Mouse (Mus musculus) CD4-positive helper T cell, adult 2 months (primary cell): ENCODE results near the gene Siah3.
"Not testable (repeated sequence)": the region's sequence is repeated elsewhere in the genome, so short reads cannot be mapped to it uniquely, and the experiment has no call there.

Experiments
- DNase-seq: peaks from one replicate; pipeline ENCODE4 v3.0.0-alpha.2; 2012; ENCODE audit warnings: low read depth, missing footprints, low spot score

Gene Siah3

GRCm38 (mm10) chr14:75455743-75456421, at the start of gene Siah3:
Gene Siah3, plus strand, starts transcription at chr14:75455982.
- peak; percentile 68 for DNase-seq

- DNase-seq = no peak
These were observed 46.0 kb upstream of the Siah3 start for GRCm38 (mm10) chr14:75409772-75410171.

GRCm38 (mm10) chr14:75410392-75410791, 45.4 kb upstream of the Siah3 start:
- no peak for DNase-seq

GRCm38 (mm10) chr14:75418721-75419120, 37.1 kb upstream of the Siah3 start:
- DNase-seq = no peak

GRCm38 (mm10) chr14:75419876-75420275, 35.9 kb upstream of the Siah3 start:
- DNase-seq = no peak

GRCm38 (mm10) chr14:75420811-75421210, 35.0 kb upstream of the Siah3 start:
- DNase-seq = no peak

GRCm38 (mm10) chr14:75431173-75431786, 24.5 kb upstream of the Siah3 start:
- DNase-seq = no peak

GRCm38 (mm10) chr14:75432850-75433249, 22.9 kb upstream of the Siah3 start:
- no peak for DNase-seq

GRCm38 (mm10) chr14:75434576-75434975, 21.2 kb upstream of the Siah3 start:
- no peak for DNase-seq

GRCm38 (mm10) chr14:75444486-75445105, 11.2 kb upstream of the Siah3 start:
- peak; percentile 88 for DNase-seq

GRCm38 (mm10) chr14:75445281-75445947, 10.4 kb upstream of the Siah3 start:
- peak; percentile 97 for DNase-seq

GRCm38 (mm10) chr14:75445948-75446281, 9.9 kb upstream of the Siah3 start:
- no peak for DNase-seq

GRCm38 (mm10) chr14:75446314-75446713, 9.5 kb upstream of the Siah3 start:
- DNase-seq = not testable (repeated sequence)

- no peak for DNase-seq
These were observed 1.9 kb upstream of the Siah3 start for GRCm38 (mm10) chr14:75453906-75454305.

- DNase-seq = no peak
These were observed 1.1 kb upstream of the Siah3 start for GRCm38 (mm10) chr14:75454716-75455115.

- DNase-seq = no peak
These were observed 430 bp upstream of the Siah3 start for GRCm38 (mm10) chr14:75455361-75455742.

GRCm38 (mm10) chr14:75456489-75457220, 873 bp downstream of the Siah3 start:
- peak; percentile 87 for DNase-seq

- no peak for DNase-seq
These were observed 1.4 kb downstream of the Siah3 start for GRCm38 (mm10) chr14:75457221-75457600.

- no peak for DNase-seq
These were observed 3.6 kb downstream of the Siah3 start for GRCm38 (mm10) chr14:75459431-75459830.

- DNase-seq = no peak
These were observed 4.2 kb downstream of the Siah3 start for GRCm38 (mm10) chr14:75459991-75460390.

GRCm38 (mm10) chr14:75460436-75460835, 4.7 kb downstream of the Siah3 start:
- no peak for DNase-seq

- DNase-seq = no peak
These were observed 6.0 kb downstream of the Siah3 start for GRCm38 (mm10) chr14:75461770-75462169.
